Mouse (Mus musculus): Measurements from ENCODE around the gene Ahnak. TPM values are rescaled to one million over a fixed set of nuclear protein-coding genes. Genes with fewer than 3 reads are reported as not detected.
"Not testable (repeated sequence)": the region's sequence is repeated elsewhere in the genome, so short reads cannot be mapped to it uniquely, and the experiment has no call there.

The Ahnak gene
- total RNA-seq, 2 experiments from 2014 or later, result 372 to 659 TPM

GRCm38 (mm10) chr19:8967893-8968292 lies 21.2 kb upstream of the Ahnak start:
- ATAC-seq (ENCODE audit: poor library complexity, severe bottlenecking), result no peak

- ATAC-seq (ENCODE audit: poor library complexity, severe bottlenecking), result not testable (repeated sequence)
Measured at GRCm38 (mm10) chr19:8972491-8972890, 16.6 kb upstream of the Ahnak start.

GRCm38 (mm10) chr19:8974638-8975037 lies 14.4 kb upstream of the Ahnak start:
- ATAC-seq (ENCODE audit: poor library complexity, severe bottlenecking), result no peak

GRCm38 (mm10) chr19:8975491-8975890 lies 13.6 kb upstream of the Ahnak start:
- ATAC-seq (ENCODE audit: poor library complexity, severe bottlenecking), result no peak

- peak; percentile 63 for ATAC-seq (ENCODE audit: poor library complexity, severe bottlenecking)
Measured at GRCm38 (mm10) chr19:8976535-8976934, 12.5 kb upstream of the Ahnak start.

- ATAC-seq (ENCODE audit: poor library complexity, severe bottlenecking), result peak; percentile 47
Measured at GRCm38 (mm10) chr19:8980771-8981170, 8.3 kb upstream of the Ahnak start.

GRCm38 (mm10) chr19:8981450-8982168 lies 7.5 kb upstream of the Ahnak start:
- ATAC-seq (ENCODE audit: poor library complexity, severe bottlenecking), result 0 out of 2 replicates have a peak, but pooled peaks have one; percentile 17

GRCm38 (mm10) chr19:8982303-8983149 lies 6.6 kb upstream of the Ahnak start:
- ATAC-seq (ENCODE audit: poor library complexity, severe bottlenecking), result peak; percentile 47

GRCm38 (mm10) chr19:8983150-8983650 lies 5.9 kb upstream of the Ahnak start:
- peak; percentile 62 for ATAC-seq (ENCODE audit: poor library complexity, severe bottlenecking)

- ATAC-seq (ENCODE audit: poor library complexity, severe bottlenecking), result peak; percentile 53
Measured at GRCm38 (mm10) chr19:8984255-8984868, 4.7 kb upstream of the Ahnak start.

GRCm38 (mm10) chr19:8985891-8986290 lies 3.2 kb upstream of the Ahnak start:
- ATAC-seq (ENCODE audit: poor library complexity, severe bottlenecking), result no peak

- no peak for ATAC-seq (ENCODE audit: poor library complexity, severe bottlenecking)
Measured at GRCm38 (mm10) chr19:8987816-8988215, 1.3 kb upstream of the Ahnak start.

GRCm38 (mm10) chr19:8988346-8989065 lies 578 bp upstream of the Ahnak start:
- ATAC-seq (ENCODE audit: poor library complexity, severe bottlenecking), result no peak

- ATAC-seq (ENCODE audit: poor library complexity, severe bottlenecking), result peak; percentile 32
Measured at GRCm38 (mm10) chr19:8989567-8990431, 715 bp downstream of the Ahnak start.

GRCm38 (mm10) chr19:8990432-8991102 lies 1.5 kb downstream of the Ahnak start:
- ATAC-seq (ENCODE audit: poor library complexity, severe bottlenecking), result no peak

- ATAC-seq (ENCODE audit: poor library complexity, severe bottlenecking), result no peak
Measured at GRCm38 (mm10) chr19:8991245-8991870, 2.3 kb downstream of the Ahnak start.

GRCm38 (mm10) chr19:8991871-8992735 lies 3.0 kb downstream of the Ahnak start:
- no peak for ATAC-seq (ENCODE audit: poor library complexity, severe bottlenecking)
